Mouse (Mus musculus) kidney, embryonic 16.5 days (tissue): ENCODE data around the gene Ccdc189. TPM values are rescaled to one million over a fixed set of nuclear protein-coding genes. Genes with fewer than 3 reads are reported as not detected.

ENCODE experiments used
- ATAC-seq: fragments of 200-750 bp; cut with Nextera tagmentation; 2 replicates; pipeline ENCODE4 v1.8.0; 2017; ENCODE audit warnings: moderate TSS enrichment; ENCODE audit not compliant: low FRiP score, low TSS enrichment
- H3K27ac ChIP-seq: fragments of 300-500 bp; sonication (generic); 2 replicates; pipeline ENCODE4 v1.5.1; 2014; ENCODE audit warnings: low read length
- H3K27me3 ChIP-seq: fragments of 300-500 bp; sonication (generic); 2 replicates; pipeline ENCODE4 v1.6.1; 2014; ENCODE audit warnings: low read length, control low read depth, mixed read lengths; ENCODE audit not compliant: insufficient read depth
- H3K36me3 ChIP-seq: fragments of 300-500 bp; sonication (generic); 2 replicates; pipeline ENCODE4 v1.6.1; 2014; ENCODE audit warnings: low read length, control low read depth, mixed read lengths; ENCODE audit not compliant: insufficient read depth
- H3K4me1 ChIP-seq: fragments of 300-500 bp; sonication (generic); 2 replicates; pipeline ENCODE4 v1.6.1; 2014; ENCODE audit warnings: low read length, control low read depth, mixed read lengths; ENCODE audit not compliant: insufficient read depth
- H3K4me2 ChIP-seq: fragments of 300-500 bp; sonication (generic); replicated peaks from 2 replicates; pipeline ENCODE4 v1.6.1; 2014; ENCODE audit warnings: low read depth, low read length
- H3K4me3 ChIP-seq: fragments of 300-500 bp; sonication (generic); 2 replicates; pipeline ENCODE4 v1.5.1; 2014; ENCODE audit warnings: mild to moderate bottlenecking, low read length
- H3K9ac ChIP-seq: fragments of 300-500 bp; sonication (generic); replicated peaks from 2 replicates; pipeline ENCODE4 v1.6.1; 2014; ENCODE audit warnings: low read length
- H3K9me3 ChIP-seq: fragments of 300-500 bp; sonication (generic); 2 replicates; pipeline ENCODE4 v1.6.1; 2016; ENCODE audit warnings: low read length, control low read depth
- WGBS: fragments of 180-500 bp; shearing (Covaris S2); extraction: QIAGEN DNeasy Blood & Tissue Kit; methylation state at CpG from one replicate; pipeline ENCODE4 v1.1.7; 2014; 5-methylcytosine and 5-hydroxymethylcytosine counted together
- polyA plus RNA-seq: library from polyadenylated mRNA; unstranded; fragments of >200 nt; fragmentation: Nextera tagmentation; extraction: Ambion mirVana; gene quantifications from 2 replicates; pipeline ENCODE4 v1.2.1, GENCODE M21; 2015

Ccdc189 gene
- polyA plus RNA-seq, 1 experiment from 2014 or later = 16.7 TPM

- Histone ChIP-seq H3K4me2 (peak within 1 kb of the TSS; percentile 81), H3K9ac (peak within 1 kb of the TSS; percentile 99), H3K4me3 (peak within 1 kb of the TSS; percentile 100), H3K27ac (peak within 1 kb of the TSS; percentile 94), H3K27me3 (no peaks in the 10 kb centered on the region), H3K4me1 (peaks cover 17% of the 10 kb centered on the region), H3K36me3 (peaks cover 28% of the 10 kb centered on the region), H3K9me3 (peaks cover 7% of the 10 kb centered on the region; the same call in 1 of the 2 replicates)
- peak; percentile 93 for ATAC-seq
- WGBS = under 1% methylated on average over 49 of the region's 50 CpGs
These were observed 26.8 kb upstream of the Ccdc189 start, which contains the start of gene Zfp629 for GRCm38 (mm10) chr7:127614891-127615843. Zfp629 (minus strand) TSS chr7:127615797.

- under 1% methylated on average over 41 of the region's 44 CpGs for WGBS
- Histone ChIP-seq H3K4me1 (peaks cover 17% of the 10 kb centered on the region), H3K9ac (peak overlapping the region; percentile 99), H3K4me2 (peak overlapping the region; percentile 81), H3K27me3 (no peaks in the 10 kb centered on the region), H3K9me3 (peaks cover 7% of the 10 kb centered on the region; the same call in 1 of the 2 replicates), H3K27ac (peak overlapping the region; percentile 94), H3K4me3 (peak overlapping the region; percentile 100), H3K36me3 (peaks cover 35% of the 10 kb centered on the region)
- ATAC-seq = peak; percentile 72
These were observed 26.1 kb upstream of the Ccdc189 start for GRCm38 (mm10) chr7:127614511-127614890.

DNA sequence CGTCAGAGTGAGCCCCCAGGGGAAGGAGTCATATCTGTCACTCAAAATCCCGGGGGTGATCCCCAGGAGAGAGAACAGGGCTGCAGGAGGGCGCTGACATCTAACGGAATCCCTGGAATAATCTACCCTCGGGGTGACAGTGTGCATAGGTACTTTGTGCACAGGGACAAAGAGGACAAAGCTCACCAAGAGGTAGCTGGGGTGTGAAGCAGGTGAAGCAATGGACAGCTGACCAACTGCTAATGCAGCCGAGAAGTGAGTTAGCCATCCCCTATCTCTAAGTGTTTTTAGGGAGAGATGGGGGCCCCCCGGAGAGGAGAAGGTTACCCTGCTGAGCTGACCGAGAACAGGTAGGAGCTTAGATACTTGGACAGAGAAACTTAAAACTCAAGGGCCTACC lies 25.7 kb upstream of the Ccdc189 start:
- peaks cover 38% of the 10 kb centered on the region for H3K36me3 ChIP-seq
- H3K9ac ChIP-seq = peak overlapping the region; percentile 99
- peaks cover 17% of the 10 kb centered on the region for H3K4me1 ChIP-seq
- H3K27ac ChIP-seq = peak overlapping the region; percentile 94
- peaks cover 7% of the 10 kb centered on the region; the same call in 1 of the 2 replicates for H3K9me3 ChIP-seq
- no peaks in the 10 kb centered on the region for H3K27me3 ChIP-seq
- H3K4me2 ChIP-seq = peak overlapping the region; percentile 81
- H3K4me3 ChIP-seq = peak overlapping the region; percentile 100
- ATAC-seq = no peak; the same call in 1 of the 2 replicates
- 18% methylated on average over 8 of the region's 8 CpGs for WGBS

DNA sequence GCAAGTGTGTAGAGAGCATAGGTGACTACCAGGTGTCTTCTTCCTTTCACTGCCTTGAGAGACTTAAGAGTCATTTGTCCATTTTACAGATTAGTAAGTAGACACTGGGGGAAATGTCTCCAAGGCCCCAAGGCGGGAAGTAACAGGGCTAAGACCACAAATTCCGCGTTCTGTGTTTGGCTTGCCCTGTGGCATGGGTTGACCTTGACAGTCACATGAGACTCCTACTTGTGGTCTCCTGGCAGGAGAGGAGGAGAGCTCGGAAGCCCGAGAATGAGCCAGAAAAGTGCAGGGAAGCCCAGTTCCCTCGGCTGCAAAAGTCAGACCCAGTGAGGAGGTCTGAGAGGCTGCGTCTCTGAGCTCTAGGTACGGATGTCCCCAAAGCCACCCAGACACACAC lies 25.1 kb upstream of the Ccdc189 start:
- ATAC-seq = no peak

GRCm38 (mm10) chr7:127611561-127611960 lies 23.2 kb upstream of the Ccdc189 start:
- ATAC-seq = no peak

More for the DNA sequence above, 25.1 kb upstream of the Ccdc189 start:
- 78% methylated on average over 8 of the region's 8 CpGs for WGBS
- Histone ChIP-seq H3K27me3 (no peaks in the 10 kb centered on the region), H3K4me3 (peak overlapping the region; percentile 100), H3K4me1 (peaks cover 17% of the 10 kb centered on the region), H3K36me3 (peaks cover 43% of the 10 kb centered on the region), H3K4me2 (peak overlapping the region; percentile 81), H3K9ac (peak overlapping the region; percentile 99), H3K9me3 (peaks cover 7% of the 10 kb centered on the region; the same call in 1 of the 2 replicates), H3K27ac (no peak overlapping the region)

GRCm38 (mm10) chr7:127611011-127611410 lies 22.6 kb upstream of the Ccdc189 start:
- Histone ChIP-seq H3K36me3 (peaks cover 47% of the 10 kb centered on the region), H3K9me3 (peaks cover 7% of the 10 kb centered on the region; the same call in 1 of the 2 replicates), H3K4me3 (no peak overlapping the region), H3K27me3 (no peaks in the 10 kb centered on the region), H3K9ac (no peak overlapping the region), H3K27ac (no peak overlapping the region), H3K4me1 (peaks cover 13% of the 10 kb centered on the region), H3K4me2 (no peak overlapping the region)
- 95% methylated on average over 29 of the region's 29 CpGs for WGBS
- ATAC-seq = no peak

More at GRCm38 (mm10) chr7:127611561-127611960, 23.2 kb upstream of the Ccdc189 start:
- Histone ChIP-seq H3K27me3 (no peaks in the 10 kb centered on the region), H3K4me1 (peaks cover 17% of the 10 kb centered on the region), H3K4me3 (no peak overlapping the region), H3K9me3 (peaks cover 7% of the 10 kb centered on the region; the same call in 1 of the 2 replicates), H3K4me2 (no peak overlapping the region), H3K9ac (no peak overlapping the region), H3K36me3 (peaks cover 47% of the 10 kb centered on the region), H3K27ac (no peak overlapping the region)
- 97% methylated on average over 26 of the region's 26 CpGs for WGBS

GRCm38 (mm10) chr7:127607150-127607549 lies 18.8 kb upstream of the Ccdc189 start:
- Histone ChIP-seq H3K27ac (no peak overlapping the region), H3K4me1 (no peaks in the 10 kb centered on the region), H3K36me3 (peaks cover 56% of the 10 kb centered on the region), H3K4me3 (no peak overlapping the region), H3K27me3 (no peaks in the 10 kb centered on the region), H3K9me3 (peaks cover 6% of the 10 kb centered on the region; the same call in 1 of the 2 replicates), H3K9ac (no peak overlapping the region), H3K4me2 (no peak overlapping the region)
- no peak for ATAC-seq
- WGBS = 91% methylated on average over 6 of the region's 6 CpGs

GRCm38 (mm10) chr7:127604256-127604655 lies 15.9 kb upstream of the Ccdc189 start:
- H3K4me1 ChIP-seq = no peaks in the 10 kb centered on the region
- 91% methylated on average over 10 of the region's 10 CpGs for WGBS
- H3K9me3 ChIP-seq = no peaks in the 10 kb centered on the region
- H3K9ac ChIP-seq = no peak overlapping the region
- H3K4me3 ChIP-seq = no peak overlapping the region
- no peak overlapping the region for H3K4me2 ChIP-seq
- ATAC-seq = no peak
- no peaks in the 10 kb centered on the region for H3K27me3 ChIP-seq
- peaks cover 49% of the 10 kb centered on the region for H3K36me3 ChIP-seq
- H3K27ac ChIP-seq = no peak overlapping the region

- ATAC-seq = no peak
- 83% methylated on average over 2 of the region's 2 CpGs for WGBS
- H3K9me3 ChIP-seq = no peaks in the 10 kb centered on the region
- no peaks in the 10 kb centered on the region for H3K4me1 ChIP-seq
- no peak overlapping the region for H3K27ac ChIP-seq
- H3K36me3 ChIP-seq = peaks cover 50% of the 10 kb centered on the region
- H3K4me2 ChIP-seq = no peak overlapping the region
- no peak overlapping the region for H3K9ac ChIP-seq
- no peaks in the 10 kb centered on the region for H3K27me3 ChIP-seq
- H3K4me3 ChIP-seq = no peak overlapping the region
These were observed 14.5 kb upstream of the Ccdc189 start for GRCm38 (mm10) chr7:127602903-127603302.

DNA sequence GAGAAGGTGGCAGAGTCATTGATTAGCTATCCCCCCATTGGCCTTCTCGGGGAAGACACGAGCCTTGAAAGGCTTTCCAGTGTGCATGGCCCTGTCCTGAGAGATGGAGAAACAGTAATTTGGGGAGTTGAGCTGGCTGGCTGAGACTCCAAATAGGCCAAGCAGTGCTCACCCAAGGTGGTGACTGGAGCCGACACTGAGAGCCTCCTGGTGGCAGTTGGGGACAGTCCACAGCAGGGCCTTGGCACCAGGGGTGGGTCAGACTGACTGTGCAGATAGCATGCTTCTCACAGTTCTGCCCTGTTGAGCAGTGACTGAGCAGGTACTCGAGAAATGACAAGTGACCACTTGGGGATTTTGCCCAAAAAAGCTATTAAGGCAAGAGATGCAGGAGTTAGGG lies 13.3 kb upstream of the Ccdc189 start:
- H3K9me3 ChIP-seq = no peaks in the 10 kb centered on the region
- H3K4me1 ChIP-seq = no peaks in the 10 kb centered on the region
- no peak overlapping the region for H3K27ac ChIP-seq
- H3K4me2 ChIP-seq = no peak overlapping the region
- H3K9ac ChIP-seq = no peak overlapping the region
- 79% methylated on average over 4 of the region's 4 CpGs for WGBS
- no peak overlapping the region for H3K4me3 ChIP-seq
- no peak for ATAC-seq
- H3K27me3 ChIP-seq = no peaks in the 10 kb centered on the region
- peaks cover 62% of the 10 kb centered on the region for H3K36me3 ChIP-seq
